Mouse (Mus musculus) layer of hippocampus, adult 9-10 months (tissue): ENCODE results near the gene Tmem127.
"Not testable (repeated sequence)": the region's sequence is repeated elsewhere in the genome, so short reads cannot be mapped to it uniquely, and the experiment has no call there.

ENCODE experiments used
- DNase-seq: peaks from one replicate; pipeline ENCODE4 v3.0.0; 2022; ENCODE audit warnings: low spot score

The Tmem127 gene

DNA sequence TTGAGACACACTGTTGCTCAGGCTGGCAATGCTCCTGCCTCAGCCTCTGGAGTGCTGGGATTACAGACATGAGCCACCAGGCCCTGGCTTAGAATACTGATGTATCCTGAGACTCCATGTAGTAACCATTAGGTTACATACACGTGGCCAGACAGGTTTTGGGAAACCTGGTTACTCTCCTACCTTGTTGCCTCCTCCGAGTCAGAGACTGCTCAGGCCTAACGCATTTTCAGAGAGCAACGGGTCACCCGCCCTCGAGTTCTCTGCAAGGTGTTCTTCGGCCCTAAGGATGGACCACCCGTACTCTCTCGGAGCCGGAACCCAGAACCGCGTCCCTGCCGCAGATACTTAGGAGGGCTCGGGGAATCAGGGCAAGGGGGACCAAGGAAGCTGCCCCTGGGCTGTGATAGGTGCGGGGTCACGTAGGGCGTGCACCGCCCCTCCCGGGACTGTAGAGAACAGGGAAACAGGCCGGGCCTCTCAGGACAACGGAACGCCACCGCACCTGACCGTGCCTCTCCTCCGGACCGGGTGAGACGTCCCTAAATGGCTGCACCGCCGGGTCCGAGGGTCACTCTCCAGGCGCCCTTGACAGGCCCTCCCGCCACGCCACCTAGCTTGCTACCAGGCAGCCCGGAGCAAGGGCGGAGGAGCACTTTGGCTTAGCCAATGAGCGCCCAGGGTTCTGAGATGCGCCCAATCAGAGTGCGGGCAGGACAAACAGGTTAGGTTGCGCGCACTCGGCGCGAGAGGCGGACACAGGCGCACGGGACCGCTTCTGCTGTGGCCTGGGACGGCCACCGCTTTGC, 22.0 kb downstream of the Tmem127 start, which contains the start of gene Stard7:
Gene Stard7 (plus strand): TSS at position 728 of the 809 bp plus-strand sequence.
- peak; percentile 90 for DNase-seq

DNA sequence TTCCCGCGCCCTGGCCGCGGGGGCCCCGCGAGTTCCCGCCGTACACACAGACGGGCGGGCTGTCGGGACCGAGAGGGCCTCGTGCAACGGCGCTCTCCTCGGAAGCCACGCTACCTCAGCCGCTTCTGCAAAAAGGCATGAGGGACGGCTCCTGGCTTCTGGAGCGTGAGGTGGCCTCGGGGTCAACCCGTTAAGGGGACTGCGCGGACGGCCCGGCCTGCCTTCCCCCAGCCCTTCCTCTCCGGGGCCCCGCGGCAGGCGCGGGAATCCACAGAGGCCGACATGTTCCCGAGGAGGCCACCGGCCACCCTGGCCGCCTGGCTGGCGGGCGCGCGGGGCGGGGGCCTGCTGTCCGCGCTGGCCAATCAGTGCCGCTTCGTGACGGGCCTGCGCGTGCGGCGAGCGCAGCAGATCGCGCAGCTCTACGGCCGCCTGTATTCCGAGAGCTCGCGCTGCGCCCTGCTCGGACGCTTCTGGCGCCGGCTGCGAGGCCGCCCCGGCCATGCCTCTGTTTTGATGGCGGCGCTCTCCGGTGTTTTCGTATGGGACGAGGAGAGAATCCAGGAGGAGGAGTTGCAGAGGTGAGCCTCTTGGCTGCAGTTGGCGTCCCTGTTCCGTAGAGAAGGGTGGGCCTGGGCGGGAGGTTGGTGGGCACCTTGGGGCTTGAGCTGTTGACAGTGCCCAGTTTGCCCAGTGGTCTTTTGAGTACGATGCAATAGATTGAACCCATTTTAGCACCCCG, 22.8 kb downstream of the Tmem127 start:
- peak; percentile 50 for DNase-seq

DNA sequence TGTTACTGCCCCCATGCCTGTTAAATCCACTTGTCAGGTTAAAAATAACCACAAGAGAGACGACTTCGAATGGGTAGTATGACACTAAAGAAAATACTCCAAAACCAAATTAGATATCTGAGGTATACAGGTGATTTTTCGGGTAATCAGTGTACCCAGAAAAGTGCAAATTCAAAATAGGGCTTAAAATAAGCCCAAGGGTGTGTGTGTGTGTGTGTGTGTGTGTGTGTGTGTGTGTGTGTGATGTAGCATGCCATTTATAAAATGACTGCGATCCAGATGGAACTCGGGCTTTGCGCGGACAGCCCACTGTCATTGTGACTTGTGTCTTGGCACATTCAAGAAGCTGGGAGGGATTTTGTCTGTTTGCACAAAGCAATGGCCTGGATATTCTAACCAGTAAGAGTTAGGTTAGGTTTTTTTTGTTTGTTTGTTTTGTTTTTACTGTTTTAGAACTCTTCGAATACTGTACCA, 23.4 kb downstream of the Tmem127 start:
- no peak for DNase-seq

GRCm38 (mm10) chr2:127272049-127272448, 24.3 kb downstream of the Tmem127 start:
- not testable (repeated sequence) for DNase-seq

GRCm38 (mm10) chr2:127272806-127273205, 25.1 kb downstream of the Tmem127 start:
- no peak for DNase-seq

- DNase-seq = no peak
These were observed 26.9 kb downstream of the Tmem127 start for GRCm38 (mm10) chr2:127274590-127274989.

- no peak for DNase-seq
These were observed 28.0 kb downstream of the Tmem127 start for GRCm38 (mm10) chr2:127275551-127276320.

DNA sequence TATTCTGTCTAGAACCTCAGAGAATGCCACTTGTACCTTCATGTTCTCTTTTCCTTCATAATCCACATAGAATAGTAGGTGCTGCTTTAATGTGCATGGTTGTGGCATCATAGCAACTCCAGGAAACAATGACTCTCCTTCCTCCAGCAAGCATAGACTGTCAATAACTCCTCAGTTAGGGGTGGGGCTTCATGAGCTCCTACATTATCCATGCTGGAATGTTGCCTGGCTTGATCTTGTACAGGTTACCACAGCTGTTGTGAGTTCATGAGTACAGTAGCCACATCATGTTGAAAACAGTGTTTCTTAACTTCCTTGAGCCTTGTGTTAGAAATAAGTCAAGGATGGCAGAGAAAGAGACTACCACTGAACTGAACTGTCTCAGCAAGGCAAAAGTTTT, 30.5 kb downstream of the Tmem127 start:
- no peak for DNase-seq

- DNase-seq = no peak
These were observed 44.5 kb downstream of the Tmem127 start for GRCm38 (mm10) chr2:127292250-127292649.

- no peak for DNase-seq
These were observed 49.5 kb downstream of the Tmem127 start for GRCm38 (mm10) chr2:127297001-127297805.

- no peak for DNase-seq
These were observed 50.3 kb downstream of the Tmem127 start for GRCm38 (mm10) chr2:127298056-127298455.

DNA sequence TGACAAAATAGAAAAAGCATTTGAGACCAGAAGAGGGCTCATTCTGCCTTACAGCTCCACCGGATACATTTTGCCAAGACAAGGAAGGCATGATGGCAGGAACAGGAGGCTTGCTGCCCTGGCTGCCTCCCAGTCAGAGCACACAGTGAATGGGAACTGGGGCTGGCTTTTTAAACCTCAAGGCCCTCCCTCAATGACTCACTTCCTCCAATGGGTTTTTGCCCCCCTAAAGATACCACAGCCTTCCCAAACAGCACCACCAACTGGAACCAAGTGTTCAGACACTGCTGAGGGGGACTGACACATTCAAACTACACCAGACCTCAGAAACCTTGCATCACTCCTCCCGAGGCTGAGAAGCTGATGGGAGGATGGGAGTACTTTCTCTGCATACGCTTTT, 53.0 kb downstream of the Tmem127 start:
- DNase-seq = no peak

GRCm38 (mm10) chr2:127301883-127302282, 54.2 kb downstream of the Tmem127 start:
- DNase-seq = no peak

- DNase-seq = not testable (repeated sequence)
These were observed 56.5 kb downstream of the Tmem127 start for GRCm38 (mm10) chr2:127304192-127304591.

DNA sequence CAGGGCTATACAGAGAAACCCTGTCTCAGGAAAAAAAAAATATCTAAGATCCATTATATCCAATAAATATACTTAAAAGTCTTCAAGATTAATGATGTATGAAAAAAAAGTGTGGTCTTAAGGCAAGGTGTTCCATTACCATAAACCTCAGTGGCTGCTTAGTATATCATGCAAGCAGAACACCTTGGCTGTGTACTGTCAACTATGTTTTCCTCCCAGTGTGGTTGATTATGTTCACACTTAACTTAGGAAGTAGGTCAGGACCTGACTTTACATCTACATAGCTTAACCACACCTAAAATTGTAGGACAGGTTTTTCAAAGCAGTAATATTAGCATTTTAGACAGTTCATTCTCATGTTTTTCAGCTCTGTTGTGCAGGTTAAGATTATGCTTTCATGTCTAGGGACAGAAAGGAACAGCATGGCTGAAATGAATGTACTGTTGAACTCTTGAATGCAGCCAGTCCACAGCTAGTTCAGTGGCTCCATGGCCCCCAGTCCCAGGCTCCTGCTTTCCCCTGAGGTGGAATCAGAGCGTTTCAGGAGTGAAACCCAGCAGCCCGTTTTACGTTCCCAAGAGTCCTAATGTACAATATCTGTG, 57.0 kb downstream of the Tmem127 start:
- DNase-seq = no peak

DNA sequence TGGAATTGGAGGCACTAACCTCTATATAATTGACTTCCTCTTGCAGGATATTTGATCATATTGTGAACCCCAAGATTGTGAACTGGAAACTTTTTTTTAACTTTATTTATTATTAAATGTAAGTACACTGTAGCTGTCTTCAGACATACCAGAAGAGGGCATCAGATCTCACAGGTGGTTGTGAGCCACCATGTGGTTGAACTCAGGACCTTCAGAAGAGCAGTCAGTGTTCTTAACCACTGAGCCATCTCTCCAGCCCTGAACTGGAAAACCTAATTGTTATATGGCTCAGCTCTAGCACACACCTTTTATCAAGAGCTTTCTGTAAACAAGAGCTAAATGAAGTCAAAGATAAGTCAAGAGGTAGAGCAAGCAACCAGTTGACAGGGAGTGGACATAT, 58.4 kb downstream of the Tmem127 start:
- no peak for DNase-seq

GRCm38 (mm10) chr2:127307179-127307578, 59.5 kb downstream of the Tmem127 start:
- DNase-seq = no peak

- DNase-seq = no peak
These were observed 61.0 kb downstream of the Tmem127 start for GRCm38 (mm10) chr2:127308660-127309059.

- no peak for DNase-seq
These were observed 62.5 kb downstream of the Tmem127 start for GRCm38 (mm10) chr2:127310246-127310645.

DNA sequence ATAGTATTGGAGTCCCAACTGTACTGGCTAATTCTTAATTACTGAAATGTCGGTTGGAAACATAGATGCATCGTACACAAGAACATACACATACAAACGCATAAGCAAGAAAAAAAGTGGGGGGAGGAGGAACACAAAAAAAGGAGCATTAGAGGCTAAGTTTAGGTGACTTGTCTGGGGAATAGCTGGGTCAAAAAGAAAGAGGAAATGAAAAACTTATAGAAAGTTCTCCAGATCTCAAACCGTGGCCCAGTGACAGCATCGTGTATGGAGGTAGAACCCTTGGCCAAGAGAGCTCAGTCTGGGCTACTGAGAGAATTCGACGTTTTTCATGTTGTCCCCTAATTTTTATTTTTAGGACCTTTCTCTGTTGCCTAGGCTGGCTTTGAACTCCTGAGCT, 63.0 kb downstream of the Tmem127 start:
- DNase-seq = no peak
